Mouse (Mus musculus) forebrain, embryonic 11.5 days (tissue): ENCODE results near the gene Aif1. TPM values are rescaled to one million over a fixed set of nuclear protein-coding genes. Genes with fewer than 3 reads are reported as not detected.
A peak's percentile ranks its signal among the peaks of the same experiment; 100 is the strongest.
"Not testable (repeated sequence)": the region's sequence is repeated elsewhere in the genome, so short reads cannot be mapped to it uniquely, and the experiment has no call there.

Experiments used
- ATAC-seq: fragments of 200-750 bp; cut with Nextera tagmentation; replicated peaks from 2 replicates; pipeline ENCODE4 v1.8.0; 2017; ENCODE audit warnings: moderate TSS enrichment; ENCODE audit not compliant: low FRiP score
- DNase-seq: peaks from one replicate; pipeline ENCODE4 v3.0.0-alpha.2; 2017; ENCODE audit warnings: low spot score
- H3K27ac ChIP-seq: fragments of 300-500 bp; sonication (generic); 2 replicates; pipeline ENCODE4 v1.5.1; 2014; ENCODE audit warnings: low read depth, low read length
- H3K27me3 ChIP-seq: fragments of 300-500 bp; sonication (generic); 2 replicates; pipeline ENCODE4 v1.6.1; 2014; ENCODE audit warnings: mild to moderate bottlenecking, low read length, mixed read lengths; ENCODE audit not compliant: control insufficient read depth, insufficient read depth
- H3K36me3 ChIP-seq: fragments of 300-500 bp; sonication (generic); 2 replicates; pipeline ENCODE4 v1.6.1; 2014; ENCODE audit warnings: mild to moderate bottlenecking, low read length, moderate library complexity, mixed read lengths; ENCODE audit not compliant: control insufficient read depth, insufficient read depth
- H3K4me1 ChIP-seq: fragments of 300-500 bp; sonication (generic); replicated peaks from 2 replicates; pipeline ENCODE4 v1.6.1; 2014; ENCODE audit warnings: low read length, mixed read lengths; ENCODE audit not compliant: control insufficient read depth, insufficient read depth
- H3K4me2 ChIP-seq: fragments of 300-500 bp; sonication (generic); 2 replicates; pipeline ENCODE4 v1.6.1; 2014; ENCODE audit warnings: low read depth, mild to moderate bottlenecking, low read length, moderate library complexity, mixed read lengths; ENCODE audit not compliant: severe bottlenecking
- H3K4me3 ChIP-seq: fragments of 300-500 bp; sonication (generic); 2 replicates; pipeline ENCODE4 v1.5.1; 2014; ENCODE audit warnings: low read depth, low read length
- H3K9ac ChIP-seq: fragments of 300-500 bp; sonication (generic); 2 replicates; pipeline ENCODE4 v1.6.1; 2014; ENCODE audit warnings: low read length
- H3K9me3 ChIP-seq: fragments of 300-500 bp; sonication (generic); 2 replicates; pipeline ENCODE4 v1.6.1; 2016; ENCODE audit warnings: low read length, mixed read lengths; ENCODE audit not compliant: control insufficient read depth
- WGBS: fragments of 180-500 bp; shearing (Covaris S2); extraction: QIAGEN DNeasy Blood & Tissue Kit; methylation state at CpG from one replicate; pipeline ENCODE4 v1.1.7; 2014; 5-methylcytosine and 5-hydroxymethylcytosine counted together
- microRNA-seq: library from miRNA; unstranded; fragments of <30 nt; microRNA quantifications from one replicate; pipeline ENCODE4, GENCODE M21; 2016; ENCODE audit not compliant: insufficient number of aligned reads
- polyA plus RNA-seq: library from polyadenylated mRNA; unstranded; fragments of >200 nt; fragmentation: Nextera tagmentation; extraction: Ambion mirVana; gene quantifications from 2 replicates; pipeline ENCODE4 v1.2.1, GENCODE M21; 2014

Gene Aif1
- polyA plus RNA-seq, 1 experiment from 2014 or later: 3.5 TPM

- no peaks in the 10 kb centered on the region for H3K27me3 ChIP-seq
- H3K36me3 ChIP-seq: no peaks in the 10 kb centered on the region
- WGBS: 36% methylated on average over 6 of the region's 6 CpGs
- no peaks in the 10 kb centered on the region for H3K9me3 ChIP-seq
- peak overlapping the region; percentile 65 for H3K4me3 ChIP-seq
- H3K27ac ChIP-seq: 0 out of 2 replicates have a peak overlapping the region, but pooled peaks have one; percentile 37
- H3K9ac ChIP-seq: peak overlapping the region; percentile 84; the same call in 1 of the 2 replicates
- peak overlapping the region; percentile 83 for H3K4me2 ChIP-seq
- peaks cover 11% of the 10 kb centered on the region; the same call in 1 of the 2 replicates for H3K4me1 ChIP-seq
- ATAC-seq: no peak
- DNase-seq: no peak
These were observed 50.3 kb downstream of the Aif1 start for GRCm38 (mm10) chr17:35125578-35125977.

GRCm38 (mm10) chr17:35125081-35125480 is 50.8 kb downstream of the Aif1 start:
- Histone ChIP-seq H3K4me3 (no peak overlapping the region), H3K9ac (no peak overlapping the region), H3K27ac (no peak overlapping the region), H3K27me3 (no peaks in the 10 kb centered on the region), H3K4me2 (no peak overlapping the region), H3K9me3 (no peaks in the 10 kb centered on the region), H3K36me3 (no peaks in the 10 kb centered on the region), H3K4me1 (peaks cover 14% of the 10 kb centered on the region; the same call in 1 of the 2 replicates)
- ATAC-seq (no peak), DNase-seq (no peak)
- 89% methylated on average over 1 of the region's 1 CpGs for WGBS

DNA sequence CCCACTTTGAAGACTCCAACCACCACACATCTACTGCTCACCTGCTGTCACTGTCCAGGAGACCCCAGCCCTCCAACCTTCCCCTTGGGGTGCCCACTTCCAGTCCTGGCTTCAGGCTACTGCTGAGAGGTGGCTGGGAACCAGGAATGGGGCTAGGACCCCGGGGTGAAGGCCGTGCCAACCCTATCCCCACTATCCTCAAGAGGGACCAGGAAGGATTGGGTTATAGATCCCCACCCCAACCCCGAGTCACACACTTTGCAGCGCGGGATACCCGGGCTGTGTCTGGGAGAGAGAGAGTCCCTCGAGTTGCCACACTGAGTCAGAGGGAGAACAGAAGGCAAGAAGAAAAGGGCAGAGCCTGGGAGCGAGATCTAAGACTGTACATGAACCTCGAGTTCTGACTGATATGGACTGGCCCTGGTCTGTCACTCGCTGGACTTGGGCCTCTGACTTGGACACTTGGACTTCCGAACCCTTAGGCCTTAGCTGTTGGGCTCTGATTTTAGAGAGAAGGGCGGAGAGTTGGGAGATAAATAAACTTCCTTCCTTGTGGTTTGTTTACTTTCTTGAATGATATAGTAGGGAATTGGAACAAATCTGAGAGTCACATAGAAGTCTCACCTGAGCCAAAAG is 51.5 kb downstream of the Aif1 start:
- not testable (repeated sequence) for DNase-seq, H3K36me3 ChIP-seq, H3K27ac ChIP-seq, H3K9me3 ChIP-seq, H3K4me3 ChIP-seq, H3K4me2 ChIP-seq, H3K27me3 ChIP-seq, ATAC-seq, H3K9ac ChIP-seq
- 92% methylated on average over 12 of the region's 12 CpGs for WGBS
- peaks cover 15% of the 10 kb centered on the region; the same call in 1 of the 2 replicates for H3K4me1 ChIP-seq

DNA sequence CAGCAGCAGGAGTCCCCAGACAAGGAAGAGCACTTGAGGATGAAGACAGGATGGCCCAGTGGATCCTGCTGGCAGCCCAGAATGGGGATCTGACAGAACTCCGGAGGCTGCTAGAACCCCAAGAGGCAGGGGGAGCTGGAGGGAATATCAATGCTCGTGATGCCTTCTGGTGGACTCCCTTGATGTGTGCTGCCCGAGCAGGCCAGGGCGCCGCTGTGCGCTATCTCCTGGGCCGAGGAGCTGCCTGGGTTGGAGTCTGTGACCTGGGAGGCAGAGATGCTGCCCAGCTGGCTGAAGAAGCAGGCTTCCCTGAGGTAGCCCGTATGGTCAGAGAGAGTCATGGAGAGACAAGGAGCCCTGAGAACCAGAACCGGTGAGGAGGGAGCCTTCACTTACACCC is 52.6 kb downstream of the Aif1 start:
- not testable (repeated sequence) for H3K27ac ChIP-seq, DNase-seq, H3K4me3 ChIP-seq, ATAC-seq, H3K27me3 ChIP-seq, H3K9ac ChIP-seq, H3K36me3 ChIP-seq, H3K9me3 ChIP-seq, H3K4me2 ChIP-seq
- H3K4me1 ChIP-seq: peaks cover 15% of the 10 kb centered on the region; the same call in 1 of the 2 replicates
- 89% methylated on average over 9 of the region's 9 CpGs for WGBS

DNA sequence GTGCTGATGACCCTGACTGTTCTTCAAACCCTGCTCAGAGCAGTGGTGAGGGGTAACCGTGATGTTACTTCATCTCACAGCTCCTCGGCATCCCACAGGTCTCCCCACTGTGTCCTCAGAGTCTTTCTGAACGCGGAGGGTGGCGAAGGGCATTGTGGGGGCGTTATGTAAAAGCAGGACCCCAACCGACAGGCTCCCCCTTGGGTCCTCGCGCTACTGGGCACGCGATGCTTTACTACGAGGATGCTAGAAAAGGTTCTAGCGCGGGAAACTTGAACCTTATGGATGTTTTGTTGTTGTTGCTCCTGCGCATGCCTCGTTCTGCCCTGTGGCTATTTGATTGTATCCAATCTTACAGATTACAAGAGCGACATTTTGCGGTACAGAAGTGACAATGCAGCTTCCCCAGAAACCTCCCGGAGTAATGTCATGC is 54.0 kb downstream of the Aif1 start, which contains the start of gene Csnk2b:
Gene Csnk2b, minus strand, starts transcription at position 183 of the 433 bp plus-strand sequence.
- peaks cover 9% of the 10 kb centered on the region; the same call in 1 of the 2 replicates for H3K36me3 ChIP-seq
- no peak for ATAC-seq

DNA sequence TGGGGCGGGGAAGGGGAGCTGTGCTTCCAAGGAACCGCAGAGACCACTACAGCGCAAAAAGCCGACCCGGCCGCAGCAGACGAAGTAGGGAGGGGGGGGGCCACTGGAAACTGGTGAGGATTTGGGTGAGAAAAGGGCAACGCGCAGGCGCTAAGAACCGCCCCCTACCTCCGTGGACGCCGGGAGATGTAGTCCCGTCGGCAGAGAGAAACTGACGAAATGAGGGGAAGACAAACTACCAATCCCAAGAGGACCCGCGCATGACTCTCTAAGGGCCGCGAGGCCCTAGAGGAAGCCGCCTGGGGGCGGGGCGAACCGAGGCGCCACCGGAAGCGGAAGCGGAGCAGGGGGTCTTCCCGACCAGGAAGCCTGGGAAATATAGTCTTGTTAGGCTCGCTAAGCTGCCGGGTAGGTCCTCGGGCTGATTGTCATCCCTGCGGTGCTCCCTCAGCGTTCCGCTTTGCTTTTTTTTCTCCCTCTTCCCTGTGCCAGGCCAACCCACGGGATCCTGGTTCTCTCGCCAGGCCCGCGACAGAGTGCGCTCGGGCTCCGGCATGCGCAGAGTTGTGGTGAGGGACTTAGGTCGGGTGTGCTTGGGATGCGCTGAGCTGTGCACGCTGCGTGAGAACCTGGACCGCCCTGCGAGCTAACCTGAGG is 54.6 kb downstream of the Aif1 start, which contains the start of gene Gpank1:
Gene Gpank1, plus strand, starts transcription at position 313 of the 657 bp plus-strand sequence.
- peaks cover 10% of the 10 kb centered on the region; the same call in 1 of the 2 replicates for H3K36me3 ChIP-seq
- peak; percentile 92 for ATAC-seq

More for the DNA sequence above, 54.0 kb downstream of the Aif1 start, which contains the start of gene Csnk2b:
- under 1% methylated on average over 19 of the region's 19 CpGs for WGBS
- H3K4me1 ChIP-seq: peaks cover 13% of the 10 kb centered on the region; the same call in 1 of the 2 replicates
- peak; percentile 69 for DNase-seq
- peak within 1 kb of the TSS; percentile 81 for H3K4me3 ChIP-seq
- peak within 1 kb of the TSS; percentile 90 for H3K27ac ChIP-seq
- H3K27me3 ChIP-seq: no peaks in the 10 kb centered on the region
- peak within 1 kb of the TSS; percentile 88 for H3K9ac ChIP-seq
- H3K9me3 ChIP-seq: no peaks in the 10 kb centered on the region
- peak within 1 kb of the TSS; percentile 98 for H3K4me2 ChIP-seq

More for the DNA sequence above, 54.6 kb downstream of the Aif1 start, which contains the start of gene Gpank1:
- Histone ChIP-seq H3K9me3 (no peaks in the 10 kb centered on the region), H3K4me1 (peaks cover 8% of the 10 kb centered on the region; the same call in 1 of the 2 replicates), H3K27ac (peak within 1 kb of the TSS; percentile 90), H3K9ac (peak within 1 kb of the TSS; percentile 88), H3K4me3 (peak within 1 kb of the TSS; percentile 81), H3K27me3 (no peaks in the 10 kb centered on the region), H3K4me2 (peak within 1 kb of the TSS; percentile 98)
- DNase-seq: peak; percentile 98
- WGBS: under 1% methylated on average over 50 of the region's 50 CpGs

Small RNA genes lying within 50 kb of the gene (microRNA-seq; reads per million reads assigned to microRNA genes)
- gene Mir6973a (not detected), gene Mir6974 (not detected)

Other genes starting within 250 kb of the Aif1 start
- 12.8 and 13.4 TPM in 2 replicates for gene Neu1, start 244.8 kb downstream of the Aif1 start, polyA plus RNA-seq
- gene Hspa1b, start 216.8 kb downstream of the Aif1 start, polyA plus RNA-seq: 0.24 TPM in 1 of 2 replicates, not detected in the other
- gene Gm20481, start 206.2 kb downstream of the Aif1 start, polyA plus RNA-seq: not detected in 2 replicates
- gene Hspa1a, start 203.9 kb downstream of the Aif1 start, polyA plus RNA-seq: 1.6 TPM in 2 replicates
- gene Hspa1l, start 203.4 kb downstream of the Aif1 start, polyA plus RNA-seq: 1.7 and 1.8 TPM in 2 replicates
- 288 and 292 TPM in 2 replicates for gene Lsm2, start 194.2 kb downstream of the Aif1 start, polyA plus RNA-seq
- 169 and 174 TPM in 2 replicates for gene Vars, start 175.1 kb downstream of the Aif1 start, polyA plus RNA-seq
- gene Vwa7, start 159.5 kb downstream of the Aif1 start, polyA plus RNA-seq: 0.15 and 0.27 TPM in 2 replicates
- gene Sapcd1, start 148.1 kb downstream of the Aif1 start, polyA plus RNA-seq: 4.0 and 4.1 TPM in 2 replicates
- 5.8 and 7.9 TPM in 2 replicates for gene Msh5, start 129.3 kb downstream of the Aif1 start, polyA plus RNA-seq
- gene Clic1, start 126.1 kb downstream of the Aif1 start, polyA plus RNA-seq: 67.7 and 74.5 TPM in 2 replicates
- 489 and 543 TPM in 2 replicates for gene Ddah2, start 117.0 kb downstream of the Aif1 start, polyA plus RNA-seq
- 0.20 TPM in 1 of 2 replicates, not detected in the other for gene Ly6g6c, start 110.7 kb downstream of the Aif1 start, polyA plus RNA-seq
- 1.3 and 1.6 TPM in 2 replicates for gene Mpig6b, start 109.9 kb downstream of the Aif1 start, polyA plus RNA-seq
- gene Ly6g6e, start 99.2 kb downstream of the Aif1 start, polyA plus RNA-seq: 0.39 and 0.57 TPM in 2 replicates
- gene Ly6g6d, start 98.0 kb downstream of the Aif1 start, polyA plus RNA-seq: 1.7 and 1.8 TPM in 2 replicates
- 0.72 and 0.88 TPM in 2 replicates for gene Ly6g6f, start 90.5 kb downstream of the Aif1 start, polyA plus RNA-seq
- 52.6 and 53.8 TPM in 2 replicates for gene Abhd16a, start 86.8 kb downstream of the Aif1 start, polyA plus RNA-seq
- not detected in 2 replicates for gene Ly6g5c, start 67.8 kb downstream of the Aif1 start, polyA plus RNA-seq
- gene Ly6g5b, start 60.6 kb downstream of the Aif1 start, polyA plus RNA-seq: 1.4 and 1.9 TPM in 2 replicates
- 29.5 and 33.7 TPM in 2 replicates for gene Gpank1, start 54.6 kb downstream of the Aif1 start, polyA plus RNA-seq
- gene Csnk2b, start 54.0 kb downstream of the Aif1 start, polyA plus RNA-seq: 296 and 297 TPM in 2 replicates
- 8.6 and 8.7 TPM in 2 replicates for gene D17H6S53E, start 49.7 kb downstream of the Aif1 start, polyA plus RNA-seq
- gene Apom, start 44.0 kb downstream of the Aif1 start, polyA plus RNA-seq: 0.64 and 0.88 TPM in 2 replicates
- 96.6 and 100 TPM in 2 replicates for gene Bag6, start 40.9 kb downstream of the Aif1 start, polyA plus RNA-seq
- gene Prrc2a, start 11.2 kb downstream of the Aif1 start, polyA plus RNA-seq: 277 and 281 TPM in 2 replicates
- 3.8 and 4.7 TPM in 2 replicates for gene Lst1, start 12.4 kb upstream of the Aif1 start, polyA plus RNA-seq
- 0.17 and 0.41 TPM in 2 replicates for gene Ltb, start 18.4 kb upstream of the Aif1 start, polyA plus RNA-seq
- gene Tnf, start 25.9 kb upstream of the Aif1 start, polyA plus RNA-seq: not detected in 2 replicates
- not detected in 2 replicates for gene Lta, start 29.3 kb upstream of the Aif1 start, polyA plus RNA-seq
- gene Gm16181, start 44.8 kb upstream of the Aif1 start, polyA plus RNA-seq: 0.85 TPM in 1 of 2 replicates, not detected in the other
- 12.1 and 14.2 TPM in 2 replicates for gene Atp6v1g2, start 57.6 kb upstream of the Aif1 start, polyA plus RNA-seq
- gene Nfkbil1, start 59.7 kb upstream of the Aif1 start, polyA plus RNA-seq: 4.3 and 5.5 TPM in 2 replicates
- 717 and 756 TPM in 2 replicates for gene Ddx39b, start 65.7 kb upstream of the Aif1 start, polyA plus RNA-seq
- gene H2-D1, start 86.7 kb upstream of the Aif1 start, polyA plus RNA-seq: 45.8 and 51.2 TPM in 2 replicates
- not detected in 2 replicates for gene H2-Q1, start 144.3 kb upstream of the Aif1 start, polyA plus RNA-seq
- 0.31 and 0.53 TPM in 2 replicates for gene H2-Q2, start 166.2 kb upstream of the Aif1 start, polyA plus RNA-seq
- 1.7 and 2.1 TPM in 2 replicates for gene H2-Q4, start 203.5 kb upstream of the Aif1 start, polyA plus RNA-seq
- gene H2-Q6, start 248.8 kb upstream of the Aif1 start, polyA plus RNA-seq: 0.72 and 1.2 TPM in 2 replicates